Mouse (Mus musculus) olfactory bulb, adult 2 months (tissue): ENCODE measurements around the gene Ubac2.

ENCODE experiments used
- CTCF ChIP-seq: fragments of 200-500 bp; IDR thresholded peaks from 2 replicates; pipeline ENCODE4 v1.5.1; 2012; ENCODE audit warnings: low read depth, mild to moderate bottlenecking, low read length, moderate library complexity; ENCODE audit not compliant: insufficient read depth
- POLR2A ChIP-seq: fragments of 200-500 bp; IDR thresholded peaks from 2 replicates; pipeline ENCODE4 v1.6.1; 2012; ENCODE audit warnings: mild to moderate bottlenecking, low read depth, low read length, moderate library complexity; ENCODE audit not compliant: insufficient read depth

- TF ChIP-seq CTCF (no peak), POLR2A (no peak)
Observed at GRCm38 (mm10) chr14:122000346-122001105, 122.1 kb downstream of the Ubac2 start.
